Mouse (Mus musculus) skeletal muscle tissue, adult 2 months (tissue): Measurements from ENCODE around the gene Ttc39b.
A peak's percentile ranks its signal among the peaks of the same experiment; 100 is the strongest.

Experiments
- DNase-seq: peaks from one replicate; pipeline ENCODE4 v3.0.0-alpha.2; 2012; ENCODE audit warnings: low read depth, low spot score

The Ttc39b gene

GRCm38 (mm10) chr4:83317826-83318348 lies 6.2 kb downstream of the Ttc39b start:
- no peak for DNase-seq

GRCm38 (mm10) chr4:83316718-83317117 lies 7.3 kb downstream of the Ttc39b start:
- no peak for DNase-seq

- no peak for DNase-seq
Measured at GRCm38 (mm10) chr4:83315930-83316329, 8.1 kb downstream of the Ttc39b start.

GRCm38 (mm10) chr4:83314922-83315881 lies 8.9 kb downstream of the Ttc39b start:
- no peak for DNase-seq

GRCm38 (mm10) chr4:83314261-83314793 lies 9.7 kb downstream of the Ttc39b start:
- DNase-seq, result no peak

GRCm38 (mm10) chr4:83312336-83312735 lies 11.7 kb downstream of the Ttc39b start:
- DNase-seq, result no peak

- no peak for DNase-seq
Measured at GRCm38 (mm10) chr4:83311481-83311880, 12.6 kb downstream of the Ttc39b start.

GRCm38 (mm10) chr4:83310990-83311389 lies 13.1 kb downstream of the Ttc39b start:
- no peak for DNase-seq

GRCm38 (mm10) chr4:83308914-83309313 lies 15.1 kb downstream of the Ttc39b start:
- no peak for DNase-seq

- DNase-seq, result no peak
Measured at GRCm38 (mm10) chr4:83307686-83308469, 16.2 kb downstream of the Ttc39b start.

- DNase-seq, result no peak
Measured at GRCm38 (mm10) chr4:83306879-83307278, 17.2 kb downstream of the Ttc39b start.

- DNase-seq, result no peak
Measured at GRCm38 (mm10) chr4:83305099-83305498, 19.0 kb downstream of the Ttc39b start.

- DNase-seq, result peak; percentile 80
Measured at GRCm38 (mm10) chr4:83302887-83303827, 20.9 kb downstream of the Ttc39b start.

- DNase-seq, result no peak
Measured at GRCm38 (mm10) chr4:83302123-83302737, 21.8 kb downstream of the Ttc39b start.

GRCm38 (mm10) chr4:83301713-83302112 lies 22.3 kb downstream of the Ttc39b start:
- DNase-seq, result no peak

GRCm38 (mm10) chr4:83284768-83285350 lies 39.2 kb downstream of the Ttc39b start:
- DNase-seq, result no peak

GRCm38 (mm10) chr4:83283973-83284767 lies 39.9 kb downstream of the Ttc39b start:
- DNase-seq, result no peak

- no peak for DNase-seq
Measured at GRCm38 (mm10) chr4:83282424-83282823, 41.6 kb downstream of the Ttc39b start.

GRCm38 (mm10) chr4:83279236-83279635 lies 44.8 kb downstream of the Ttc39b start:
- DNase-seq, result no peak
